In the genomic region with DNA sequence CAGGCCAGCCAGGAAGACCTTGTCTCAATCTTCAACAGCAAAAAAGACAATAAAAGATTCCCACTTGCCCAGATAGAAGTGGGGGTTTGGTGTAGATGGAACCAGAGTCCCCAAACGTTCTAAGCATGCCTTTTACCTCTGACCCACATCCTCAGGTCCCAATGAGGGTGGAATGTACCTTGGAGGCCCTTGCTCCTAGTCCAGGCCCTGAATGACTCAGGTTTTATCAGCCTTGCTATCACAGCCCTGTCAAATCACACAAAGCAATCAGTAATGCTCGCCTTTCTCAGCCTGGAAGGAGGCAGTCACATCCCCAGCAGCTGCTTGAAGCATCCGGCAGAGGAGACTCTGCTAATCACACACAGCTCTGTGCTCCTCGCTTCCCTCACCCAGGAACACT, we compare ENCODE assay signal across 23 mouse cellular contexts.
"Had no signal": no experiment of that assay in that cellular context is flagged by ENCODE, and none has a peak within 500 bp of the region (broad histone marks: within the 10 kb centered on the region; RNA-seq: fewer than 3 reads in every experiment).

No protein-coding gene starts in this region.

- H3K9me3 ChIP-seq: heart, embryonic 15.5 days; hindbrain, embryonic 13.5 days; hindbrain, embryonic 15.5 days; limb, embryonic 10.5 days had no signal

- DNase-seq: forebrain, postnatal 0 days; gastrocnemius, postnatal 14 days; gastrocnemius, postnatal 36 days; heart, adult 11 months; heart, adult 2 months; heart, postnatal 14 days; heart, postnatal 36 days; kidney, adult 18-20 months; kidney, adult 8-10 months; kidney, postnatal 10 days; kidney, postnatal 25 days; kidney, postnatal 4 days had no signal

- H3K36me3 ChIP-seq: heart, embryonic 15.5 days; limb, embryonic 10.5 days had no signal

- H3K4me2 ChIP-seq: heart, embryonic 11.5 days; heart, embryonic 13.5 days; heart, embryonic 15.5 days; hindbrain, embryonic 13.5 days; hindbrain, embryonic 15.5 days; limb, embryonic 12.5 days had no signal

- ATAC-seq: forebrain, postnatal 0 days; hindbrain, postnatal 0 days; intestine, embryonic 16.5 days had no signal

- H3K4me3 ChIP-seq: heart, adult 2 months; heart, embryonic 13.5 days; heart, embryonic 15.5 days; hindbrain, embryonic 13.5 days; hindbrain, embryonic 15.5 days; layer of hippocampus, adult 2 months; left cerebral cortex, adult 2 months; limb, embryonic 10.5 days; limb, embryonic 12.5 days had no signal

- H3K4me1 ChIP-seq: heart, embryonic 15.5 days; hindbrain, embryonic 13.5 days; hindbrain, embryonic 15.5 days; limb, embryonic 10.5 days; limb, embryonic 12.5 days had no signal

- H3K27me3 ChIP-seq: heart, embryonic 13.5 days; heart, embryonic 15.5 days; hindbrain, embryonic 13.5 days; hindbrain, embryonic 15.5 days; limb, embryonic 12.5 days had no signal

- H3K27ac ChIP-seq: heart, adult 2 months; heart, embryonic 13.5 days; heart, embryonic 15.5 days; hindbrain, embryonic 13.5 days; hindbrain, embryonic 15.5 days; hindbrain, postnatal 0 days; layer of hippocampus, adult 2 months; left cerebral cortex, adult 2 months; limb, embryonic 10.5 days; limb, embryonic 12.5 days had no signal

- H3K9ac ChIP-seq: forebrain, postnatal 0 days; heart, embryonic 13.5 days; heart, embryonic 15.5 days; hindbrain, embryonic 13.5 days; hindbrain, embryonic 15.5 days; limb, embryonic 12.5 days had no signal
